Mouse (Mus musculus) liver, adult 10 weeks (tissue): ENCODE data around the gene Foxm1. TPM values are rescaled to one million over a fixed set of nuclear protein-coding genes. Genes with fewer than 3 reads are reported as not detected.

Source experiments
- polyA plus RNA-seq: library from polyadenylated mRNA; stranded (reverse); fragments of 350-450 nt; fragmentation: Illumina TruSeq; extraction: RNeasy Lipid Tissue Mini Kit (QIAGEN cat#74804); gene quantifications from one replicate; pipeline ENCODE4 v1.2.3, GENCODE M21; 2014; ENCODE audit warnings: low read depth, low replicate concordance

Gene Foxm1
- not detected for polyA plus RNA-seq

DNA sequence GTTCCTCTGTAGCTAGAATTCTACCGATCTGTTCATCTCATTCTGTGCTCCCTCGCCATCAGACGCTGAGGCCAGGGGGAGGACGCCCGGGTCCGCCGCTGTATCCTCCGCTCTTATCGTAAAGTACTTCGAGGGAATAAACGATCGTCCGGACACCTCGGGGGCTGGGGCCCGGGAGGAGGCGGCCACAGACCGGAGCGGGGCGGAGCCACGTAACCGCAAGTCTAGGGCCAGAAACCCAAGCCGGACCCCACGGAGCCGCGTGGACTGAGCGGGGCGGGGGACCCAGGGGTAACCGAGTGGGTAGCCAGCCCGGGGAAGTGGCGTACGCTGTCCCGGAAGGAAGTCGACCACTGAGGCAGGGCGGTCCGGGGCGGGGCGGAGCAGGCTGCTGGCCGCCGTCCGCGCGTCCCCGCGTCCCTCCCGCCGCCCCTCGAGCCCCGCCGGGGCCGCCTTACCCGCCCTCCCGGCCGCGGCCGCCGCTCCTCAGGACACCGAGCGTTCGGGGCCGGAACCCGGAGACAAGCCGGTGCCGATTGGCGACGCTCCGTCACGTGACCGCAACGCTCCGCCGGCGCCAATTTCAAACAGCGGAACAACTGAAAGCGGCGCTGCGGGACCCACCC lies at the start of gene Foxm1, which contains the start of gene Rhno1:
Foxm1 (plus strand) TSS at position 587 of the 626 bp plus-strand sequence.
Rhno1 (minus strand) TSS at position 531 of the 626 bp plus-strand sequence.

DNA sequence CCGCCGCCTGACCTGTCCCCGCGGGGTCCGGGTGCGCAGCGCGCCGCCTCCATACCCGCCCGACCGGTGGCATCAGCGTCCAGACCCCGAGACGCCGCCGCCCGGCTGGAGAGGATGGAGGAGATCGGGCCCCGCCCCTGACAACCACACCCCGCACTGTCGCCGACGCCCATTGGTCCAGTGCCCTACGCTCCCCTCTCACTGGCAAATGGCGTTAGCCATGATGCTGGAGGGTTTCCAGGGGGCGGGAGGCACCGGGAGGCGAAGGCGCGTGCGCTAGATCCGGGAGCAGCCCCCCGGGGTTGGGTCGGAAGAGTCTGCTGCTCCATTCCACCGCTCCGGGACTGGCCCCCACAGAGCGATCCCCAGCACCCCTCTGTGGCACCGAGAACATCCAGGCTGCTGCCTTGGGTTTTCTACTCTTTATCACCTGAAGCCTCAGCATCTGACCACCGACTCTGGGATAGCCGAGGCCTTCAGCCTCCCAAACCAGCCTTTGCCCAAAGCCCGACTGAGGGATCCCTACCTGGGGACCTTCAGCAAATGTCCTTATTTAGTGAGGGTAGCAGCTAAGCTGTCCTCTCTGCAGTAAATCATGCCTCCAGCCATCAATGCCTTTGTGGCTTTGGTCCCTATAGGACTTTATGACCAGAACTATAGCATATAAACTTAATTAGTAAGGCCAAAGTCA lies 6.9 kb upstream of the Foxm1 start, which contains the start of gene Tulp3:
Tulp3 (minus strand) TSS at position 126 of the 691 bp plus-strand sequence.

DNA sequence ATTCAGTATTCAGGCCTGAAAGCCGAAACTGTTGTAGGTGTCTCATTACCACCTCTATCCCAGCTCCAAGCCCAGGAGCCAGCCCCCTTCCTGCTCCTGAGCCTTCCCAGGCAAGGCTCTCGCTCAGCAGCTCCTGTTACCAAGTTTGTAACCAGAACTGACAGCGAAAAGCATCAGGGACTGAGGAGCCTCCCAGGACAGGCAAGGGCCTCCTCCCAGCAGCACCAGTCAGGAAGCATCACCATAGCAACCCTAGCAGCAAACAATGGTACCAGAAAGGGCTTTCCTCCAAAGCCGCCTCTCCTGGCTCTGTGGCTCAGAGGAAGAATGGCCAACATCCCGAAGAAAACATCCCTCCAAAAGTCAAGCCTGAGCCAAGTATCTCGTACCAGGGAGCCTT lies 12.4 kb downstream of the Foxm1 start, which contains the start of the genes Tex52 and Gm44596:
Tex52 (plus strand) TSS at position 265 of the 400 bp plus-strand sequence.
Gm44596 (plus strand) TSS at position 312 of the 400 bp plus-strand sequence.

DNA sequence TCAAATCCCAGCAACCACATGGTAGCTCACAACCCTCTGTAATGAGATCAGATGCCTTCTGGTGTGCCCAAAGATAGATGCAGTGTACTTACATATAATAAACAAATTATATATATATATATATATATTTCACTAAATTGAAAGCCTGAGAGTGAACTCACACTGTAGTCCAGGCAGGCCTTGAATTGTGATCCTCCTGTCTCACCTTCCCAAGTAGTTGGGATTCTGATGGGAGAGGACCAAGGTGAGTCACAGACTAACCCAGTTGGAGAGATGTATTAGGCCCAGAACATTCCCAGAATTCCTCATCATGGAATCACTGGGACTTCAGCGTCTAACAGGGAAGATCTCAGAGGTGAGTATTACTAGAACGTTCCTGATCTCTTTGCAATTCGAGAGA lies 36.2 kb downstream of the Foxm1 start, which contains the start of gene Nrip2:
Nrip2 (plus strand) TSS at position 301 of the 400 bp plus-strand sequence.

DNA sequence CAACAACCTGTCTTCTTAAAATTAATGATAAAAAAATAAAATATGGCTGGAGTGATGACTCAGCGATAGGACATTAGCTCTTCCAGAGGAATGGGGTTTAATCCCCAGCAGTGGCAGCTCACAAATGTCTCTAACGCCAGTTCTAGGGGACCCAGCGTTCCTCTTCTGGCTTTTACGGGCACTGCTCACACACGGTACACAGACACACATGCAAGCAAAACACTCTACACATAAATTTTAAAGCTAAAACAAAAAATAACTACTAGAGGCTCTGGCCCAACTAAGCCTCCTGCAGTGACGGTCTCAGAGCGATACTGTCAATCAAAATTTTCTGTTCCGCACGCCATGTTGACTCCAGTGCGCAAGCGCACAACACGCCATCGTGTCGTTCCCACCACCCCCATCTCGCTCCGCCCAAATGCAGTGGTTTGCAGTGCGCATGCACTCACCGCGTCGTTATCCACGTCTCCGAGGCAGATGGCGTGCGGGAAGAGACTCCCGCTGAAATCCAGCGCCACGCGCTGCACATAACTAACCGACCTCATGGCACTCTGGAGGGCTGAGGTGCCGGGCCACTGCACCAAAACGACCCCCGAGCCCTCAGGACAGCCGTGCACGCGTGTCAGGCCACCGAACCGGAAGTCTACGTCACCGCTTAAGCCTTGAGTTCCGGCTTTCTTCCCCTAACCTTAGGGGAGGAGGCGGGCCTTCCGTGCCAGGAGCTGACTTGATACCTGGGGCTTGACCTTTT lies 61.7 kb downstream of the Foxm1 start, which contains the start of gene Itfg2:
Itfg2 (minus strand) TSS at position 663 of the 751 bp plus-strand sequence.

Other genes starting within 250 kb of the Foxm1 start
- gene Tspan9, start 219.4 kb upstream of the Foxm1 start, polyA plus RNA-seq: 4.0 TPM
- not detected for gene Tead4, start 62.1 kb upstream of the Foxm1 start, polyA plus RNA-seq
- gene Tulp3, start 7.1 kb upstream of the Foxm1 start, polyA plus RNA-seq: 0.40 TPM
- gene Rhno1, start 56 bp upstream of the Foxm1 start, polyA plus RNA-seq: 1.5 TPM
- not detected for gene Tex52, start 12.5 kb downstream of the Foxm1 start, polyA plus RNA-seq
- not detected for gene Gm44596, start 12.5 kb downstream of the Foxm1 start, polyA plus RNA-seq
- gene Nrip2, start 36.3 kb downstream of the Foxm1 start, polyA plus RNA-seq: 0.21 TPM
- 3.9 TPM for gene Itfg2, start 62.0 kb downstream of the Foxm1 start, polyA plus RNA-seq
- 30.7 TPM for gene Fkbp4, start 75.7 kb downstream of the Foxm1 start, polyA plus RNA-seq
- gene Pzp, start 163.8 kb downstream of the Foxm1 start, polyA plus RNA-seq: 5,030 TPM
- 56.5 TPM for gene A2ml1, start 218.6 kb downstream of the Foxm1 start, polyA plus RNA-seq